Mouse (Mus musculus): ENCODE measurements around the gene Epn1. TPM values are rescaled to one million over a fixed set of nuclear protein-coding genes. Genes with fewer than 3 reads are reported as not detected.

Gene Epn1
- total and polyA plus RNA-seq, 3 experiments: 79.5 to 720 (median 152) TPM

DNA sequence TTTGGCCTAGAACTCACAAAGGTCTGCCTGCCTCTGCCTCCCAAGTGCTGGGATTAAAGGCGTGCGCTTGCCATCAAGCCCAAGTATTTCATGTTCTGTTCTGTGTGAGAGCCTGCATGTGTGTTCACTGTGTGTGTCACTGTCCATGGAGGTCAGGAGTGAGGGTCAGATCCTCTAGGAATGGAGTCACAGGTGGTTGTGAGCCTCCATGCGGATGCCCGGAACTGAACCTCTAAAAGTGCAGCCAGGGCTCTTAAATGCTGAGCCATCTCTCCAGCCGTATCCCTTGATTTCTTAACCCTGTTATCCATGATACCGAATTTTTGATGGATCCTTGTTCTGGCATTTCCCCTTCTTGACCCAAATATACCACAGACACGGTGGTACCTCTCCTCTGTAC lies 43.0 kb upstream of the Epn1 start:
- DNase-seq (ENCODE audit: low spot score) (no peak), ATAC-seq (ENCODE audit: extremely low read depth, insufficient number of reproducible peaks, low FRiP score, poor library complexity, severe bottlenecking) (no peak)
- no peak overlapping the region; the same call in 1 of the 2 replicates for H3K4me3 ChIP-seq (ENCODE audit: low read depth, low read length)
- H3K27me3 ChIP-seq (ENCODE audit: insufficient read depth, low read length): no peaks in the 10 kb centered on the region
- TF ChIP-seq CTCF (IDR thresholded peaks at IDR 0.05; ENCODE audit: low read depth, low read length): no peak
- peaks cover 24% of the 10 kb centered on the region for H3K4me1 ChIP-seq (ENCODE audit: insufficient read depth, low read depth, low read length)
- H3K36me3 ChIP-seq (replicated peaks): peaks cover 58% of the 10 kb centered on the region
- H3K9me3 ChIP-seq (replicated peaks): no peaks in the 10 kb centered on the region

DNA sequence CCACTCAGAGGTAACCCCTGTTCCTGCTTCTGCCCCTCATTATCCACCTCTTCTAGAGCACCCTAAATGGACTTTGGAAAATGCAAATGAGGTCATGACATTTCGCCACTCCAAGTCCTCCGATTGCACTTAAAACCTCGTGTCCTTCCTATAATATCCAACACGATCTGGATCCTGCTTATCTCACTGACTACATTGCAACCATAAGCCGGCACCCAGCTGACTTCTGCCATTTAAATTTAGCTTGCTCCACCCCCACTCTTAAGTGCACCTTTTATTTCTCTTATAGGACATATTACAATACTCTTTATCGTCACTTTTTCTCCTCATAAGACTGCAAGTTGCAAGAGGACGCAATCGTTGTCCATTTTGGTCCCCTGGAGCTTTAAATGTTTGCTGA lies 42.6 kb upstream of the Epn1 start:
- Histone ChIP-seq H3K36me3 (replicated peaks) (peaks cover 54% of the 10 kb centered on the region), H3K4me1 (ENCODE audit: insufficient read depth, low read depth, low read length) (peaks cover 24% of the 10 kb centered on the region), H3K27me3 (ENCODE audit: insufficient read depth, low read length) (no peaks in the 10 kb centered on the region), H3K4me3 (ENCODE audit: low read depth, low read length) (peak overlapping the region; percentile 75; the same call in 1 of the 2 replicates), H3K9me3 (replicated peaks) (no peaks in the 10 kb centered on the region)
- no peak for ATAC-seq (ENCODE audit: extremely low read depth, insufficient number of reproducible peaks, low FRiP score, poor library complexity, severe bottlenecking)
- no peak for DNase-seq (ENCODE audit: low spot score)
- no peak for TF ChIP-seq GATA1 (IDR thresholded peaks at IDR 0.05; ENCODE audit: borderline replicate concordance, low read length)
- no peak for TF ChIP-seq TAL1 (conservative IDR thresholded peaks at IDR 0.05; ENCODE audit: low read depth, low read length)
- no peak for TF ChIP-seq POLR2AphosphoS5 (IDR thresholded peaks at IDR 0.05; ENCODE audit: insufficient replicate concordance, low read depth, low read length)
- no peak for TF ChIP-seq GATA2 (IDR thresholded peaks at IDR 0.05; ENCODE audit: borderline replicate concordance, low read depth, low read length)
- TF ChIP-seq CTCF (IDR thresholded peaks at IDR 0.05; ENCODE audit: low read depth, low read length): no peak

DNA sequence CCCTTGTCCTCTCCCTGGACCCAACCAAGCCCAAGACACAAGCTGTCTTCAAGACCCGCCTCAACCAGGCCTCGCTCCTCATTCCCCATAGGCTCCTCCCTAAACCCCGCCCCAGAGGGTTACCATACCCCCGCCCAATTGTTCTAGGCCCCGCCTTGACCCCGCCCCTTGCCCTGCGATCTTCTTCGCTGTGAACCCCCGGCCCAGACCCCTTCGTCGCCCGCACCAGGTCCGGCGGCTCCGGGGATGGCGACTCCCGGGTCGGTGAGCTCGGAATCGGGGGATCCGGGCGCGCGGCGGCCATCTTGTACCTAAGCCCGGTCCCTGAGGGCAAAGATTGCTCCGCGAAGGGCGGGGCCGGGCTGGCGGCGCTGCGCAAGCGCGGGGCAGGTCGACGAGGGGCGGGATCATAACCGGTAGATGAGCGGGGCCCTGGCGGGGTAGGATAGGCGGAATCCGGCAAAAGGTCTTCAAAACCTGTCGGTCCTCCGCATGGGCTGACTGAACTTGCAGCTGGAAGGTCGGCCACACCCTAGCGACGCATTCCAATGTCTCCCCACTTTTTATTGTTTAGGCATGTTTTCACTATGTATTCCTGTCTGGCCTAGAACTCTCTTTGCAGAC lies 41.8 kb upstream of the Epn1 start, which contains the start of gene Zfp784:
Gene Zfp784, minus strand, starts transcription at position 338 of the 624 bp plus-strand sequence.
- Histone ChIP-seq H3K36me3 (replicated peaks) (peaks cover 46% of the 10 kb centered on the region), H3K4me3 (ENCODE audit: low read depth, low read length) (peak within 1 kb of the TSS; percentile 75), H3K27me3 (ENCODE audit: insufficient read depth, low read length) (no peaks in the 10 kb centered on the region), H3K9me3 (replicated peaks) (no peaks in the 10 kb centered on the region), H3K4me1 (ENCODE audit: insufficient read depth, low read depth, low read length) (peaks cover 24% of the 10 kb centered on the region)
- DNase-seq (ENCODE audit: low spot score): peak; percentile 95
- TF ChIP-seq GATA2 (IDR thresholded peaks at IDR 0.05; ENCODE audit: borderline replicate concordance, low read depth, low read length): no peak
- TF ChIP-seq POLR2AphosphoS5 (IDR thresholded peaks at IDR 0.05; ENCODE audit: insufficient replicate concordance, low read depth, low read length): no peak
- TF ChIP-seq TAL1 (conservative IDR thresholded peaks at IDR 0.05; ENCODE audit: low read depth, low read length): no peak
- no peak for TF ChIP-seq CTCF (IDR thresholded peaks at IDR 0.05; ENCODE audit: low read depth, low read length)
- TF ChIP-seq GATA1 (IDR thresholded peaks at IDR 0.05; ENCODE audit: borderline replicate concordance, low read length): no peak
- ATAC-seq (ENCODE audit: extremely low read depth, insufficient number of reproducible peaks, low FRiP score, poor library complexity, severe bottlenecking): peak; percentile 91

DNA sequence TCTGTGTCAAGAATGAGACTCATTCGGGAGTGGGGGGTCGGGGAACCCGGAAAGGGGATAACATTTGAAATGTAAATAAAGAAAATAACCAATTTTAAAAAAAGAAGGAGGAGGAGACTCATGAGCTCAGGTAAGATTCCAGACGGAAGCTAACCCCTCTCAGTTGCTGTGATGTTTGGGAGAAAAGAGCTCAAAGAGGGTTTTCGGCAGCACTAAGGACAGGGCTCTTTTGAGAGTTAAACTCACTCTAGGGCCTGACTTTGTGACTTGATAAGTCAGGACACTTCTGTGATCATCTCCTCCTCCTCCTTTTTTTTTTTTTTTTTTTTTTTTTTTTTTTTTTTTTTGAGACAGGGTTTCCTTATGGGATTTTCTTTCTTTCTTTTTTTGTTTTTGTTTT lies 41.1 kb upstream of the Epn1 start:
- DNase-seq (ENCODE audit: low spot score): no peak
- H3K4me1 ChIP-seq (ENCODE audit: insufficient read depth, low read depth, low read length): peaks cover 24% of the 10 kb centered on the region
- peak overlapping the region; percentile 75 for H3K4me3 ChIP-seq (ENCODE audit: low read depth, low read length)
- TF ChIP-seq GATA1 (IDR thresholded peaks at IDR 0.05; ENCODE audit: borderline replicate concordance, low read length): no peak
- no peak for TF ChIP-seq GATA2 (IDR thresholded peaks at IDR 0.05; ENCODE audit: borderline replicate concordance, low read depth, low read length)
- no peak for TF ChIP-seq CTCF (IDR thresholded peaks at IDR 0.05; ENCODE audit: low read depth, low read length)
- no peak for TF ChIP-seq TAL1 (conservative IDR thresholded peaks at IDR 0.05; ENCODE audit: low read depth, low read length)
- TF ChIP-seq POLR2AphosphoS5 (IDR thresholded peaks at IDR 0.05; ENCODE audit: insufficient replicate concordance, low read depth, low read length): no peak
- H3K27me3 ChIP-seq (ENCODE audit: insufficient read depth, low read length): no peaks in the 10 kb centered on the region
- H3K36me3 ChIP-seq (replicated peaks): peaks cover 43% of the 10 kb centered on the region
- no peaks in the 10 kb centered on the region for H3K9me3 ChIP-seq (replicated peaks)
- ATAC-seq (ENCODE audit: extremely low read depth, insufficient number of reproducible peaks, low FRiP score, poor library complexity, severe bottlenecking): no peak

DNA sequence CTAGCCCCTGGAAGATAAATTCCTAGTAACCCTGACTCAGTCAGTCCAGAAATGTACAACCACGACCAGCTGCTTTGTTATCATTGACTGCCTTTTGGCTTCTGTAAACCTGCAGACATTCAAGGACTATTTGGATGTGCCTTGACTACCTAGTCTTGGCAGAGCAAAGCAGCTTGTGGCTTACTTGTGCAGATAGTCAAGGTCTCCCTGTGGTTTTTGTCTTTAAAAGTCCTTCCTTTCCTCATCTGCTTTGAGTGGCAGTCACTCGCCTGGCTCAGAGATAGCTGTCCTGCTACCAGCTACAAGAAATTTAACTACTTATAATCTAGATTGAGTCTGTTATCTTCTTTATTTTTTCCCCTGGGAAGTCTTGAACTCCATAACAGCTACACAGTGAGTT lies 35.1 kb upstream of the Epn1 start:
- no peaks in the 10 kb centered on the region for H3K9me3 ChIP-seq (replicated peaks)
- no peak for TF ChIP-seq POLR2AphosphoS5 (IDR thresholded peaks at IDR 0.05; ENCODE audit: insufficient replicate concordance, low read depth, low read length)
- TF ChIP-seq GATA2 (IDR thresholded peaks at IDR 0.05; ENCODE audit: borderline replicate concordance, low read depth, low read length): no peak
- no peak for TF ChIP-seq GATA1 (IDR thresholded peaks at IDR 0.05; ENCODE audit: borderline replicate concordance, low read length)
- TF ChIP-seq CTCF (IDR thresholded peaks at IDR 0.05; ENCODE audit: low read depth, low read length): no peak
- TF ChIP-seq TAL1 (conservative IDR thresholded peaks at IDR 0.05; ENCODE audit: low read depth, low read length): no peak
- 0 out of 2 replicates have a peak, but pooled peaks cover 2% of the 10 kb centered on the region for H3K4me1 ChIP-seq (ENCODE audit: insufficient read depth, low read depth, low read length)
- peaks cover 3% of the 10 kb centered on the region; the same call in 1 of the 2 replicates for H3K27me3 ChIP-seq (ENCODE audit: insufficient read depth, low read length)
- H3K36me3 ChIP-seq (replicated peaks): peaks cover 14% of the 10 kb centered on the region
- DNase-seq (ENCODE audit: low spot score): no peak
- no peak overlapping the region for H3K4me3 ChIP-seq (ENCODE audit: low read depth, low read length)
- ATAC-seq (ENCODE audit: extremely low read depth, insufficient number of reproducible peaks, low FRiP score, poor library complexity, severe bottlenecking): no peak

DNA sequence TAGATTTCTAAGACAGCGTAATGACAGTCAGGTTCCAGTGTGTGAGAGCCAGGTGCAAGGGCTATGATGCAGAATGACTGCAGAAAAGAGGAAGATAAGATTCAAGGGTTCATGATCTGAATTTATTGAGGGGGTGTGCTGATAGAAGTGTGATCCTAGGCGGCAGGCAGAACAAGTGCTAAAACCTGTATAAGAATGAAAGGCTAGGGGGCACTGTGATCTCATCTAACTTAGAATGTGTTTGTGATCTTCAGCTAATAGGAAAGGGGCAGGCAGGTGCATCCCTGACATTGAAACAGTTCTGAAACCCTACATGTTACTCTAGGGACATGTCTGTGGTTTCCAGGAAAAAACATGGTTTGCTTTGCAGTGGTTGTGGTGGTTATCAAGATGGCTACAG lies 33.9 kb upstream of the Epn1 start:
- peaks cover 13% of the 10 kb centered on the region for H3K27me3 ChIP-seq (ENCODE audit: insufficient read depth, low read length)
- peaks cover 9% of the 10 kb centered on the region for H3K36me3 ChIP-seq (replicated peaks)
- H3K4me3 ChIP-seq (ENCODE audit: low read depth, low read length): no peak overlapping the region
- no peak for ATAC-seq (ENCODE audit: extremely low read depth, insufficient number of reproducible peaks, low FRiP score, poor library complexity, severe bottlenecking)
- H3K4me1 ChIP-seq (ENCODE audit: insufficient read depth, low read depth, low read length): 0 out of 2 replicates have a peak, but pooled peaks cover 2% of the 10 kb centered on the region
- TF ChIP-seq POLR2AphosphoS5 (IDR thresholded peaks at IDR 0.05; ENCODE audit: insufficient replicate concordance, low read depth, low read length) (no peak), GATA2 (IDR thresholded peaks at IDR 0.05; ENCODE audit: borderline replicate concordance, low read depth, low read length) (no peak), TAL1 (conservative IDR thresholded peaks at IDR 0.05; ENCODE audit: low read depth, low read length) (no peak), GATA1 (IDR thresholded peaks at IDR 0.05; ENCODE audit: borderline replicate concordance, low read length) (no peak), CTCF (IDR thresholded peaks at IDR 0.05; ENCODE audit: low read depth, low read length) (no peak)
- no peak for DNase-seq (ENCODE audit: low spot score)
- no peaks in the 10 kb centered on the region for H3K9me3 ChIP-seq (replicated peaks)

Measured in G1E (cell line).